In the genomic region with DNA sequence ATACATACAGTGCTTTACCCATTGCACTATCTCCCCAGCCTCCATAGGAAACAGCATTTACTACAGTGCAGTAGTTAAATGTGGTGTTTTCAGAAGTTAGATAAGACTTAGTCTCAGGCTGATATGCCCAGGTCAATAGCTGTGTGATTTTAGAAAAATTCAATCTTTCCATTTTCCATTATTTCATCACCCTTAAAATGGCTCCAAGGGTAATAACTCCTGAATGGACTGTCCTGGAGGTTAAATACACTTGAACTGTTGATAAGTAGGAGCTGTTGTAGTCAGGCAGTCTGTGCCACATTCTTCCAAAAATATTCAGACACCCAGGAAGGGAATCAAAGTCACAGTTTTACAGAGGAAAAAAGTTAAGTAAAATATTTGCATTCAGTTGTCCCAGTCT, we compare ENCODE assay signal across 17 mouse cellular contexts. TPM values are rescaled to one million over a fixed set of nuclear protein-coding genes. Genes with fewer than 3 reads are reported as not detected.
"Had no signal": no experiment of that assay in that cellular context is flagged by ENCODE, and none has a peak within 500 bp of the region (broad histone marks: within the 10 kb centered on the region; RNA-seq: fewer than 3 reads in every experiment).

No protein-coding gene starts in this region.

- H3K9ac ChIP-seq: neural tube, embryonic 13.5 days; neural tube, embryonic 15.5 days; stomach, embryonic 15.5 days had no signal

- H3K9me3 ChIP-seq: neural tube, embryonic 13.5 days; neural tube, embryonic 15.5 days; stomach, embryonic 15.5 days had no signal

- H3K27me3 ChIP-seq: neural tube, embryonic 13.5 days; neural tube, embryonic 15.5 days; stomach, embryonic 15.5 days had no signal

- H3K36me3 ChIP-seq: neural tube, embryonic 13.5 days; neural tube, embryonic 15.5 days; stomach, embryonic 15.5 days had no signal

- H3K4me3 ChIP-seq: neural tube, embryonic 13.5 days; neural tube, embryonic 15.5 days; stomach, embryonic 15.5 days had no signal

- H3K27ac ChIP-seq: neural tube, embryonic 13.5 days; neural tube, embryonic 15.5 days; stomach, embryonic 15.5 days; stomach, postnatal 0 days had no signal

- DNase-seq: retina, postnatal 1 day; right cerebral cortex, adult 18-20 months; right cerebral cortex, postnatal 14 days; right cerebral cortex, postnatal 25 days; right cerebral cortex, postnatal 4 days; spleen, adult 18-20 months; thymus, adult 18-20 months; thymus, adult 2 months; thymus, postnatal 14 days; thymus, postnatal 25 days; thymus, postnatal 36 days; thymus, postnatal 4 days had no signal

- H3K4me1 ChIP-seq: neural tube, embryonic 13.5 days; stomach, embryonic 15.5 days had no signal

- H3K4me2 ChIP-seq: neural tube, embryonic 13.5 days; neural tube, embryonic 15.5 days; stomach, embryonic 15.5 days had no signal

RNA-seq across cellular contexts. Expression of a gene that starts 25.2 kb away (rescaled TPM):
- total RNA-seq: neutrophil, adult 5-6 weeks had no signal
